Comparison of ENCODE assay signal across 9 mouse cellular contexts in the genomic region with DNA sequence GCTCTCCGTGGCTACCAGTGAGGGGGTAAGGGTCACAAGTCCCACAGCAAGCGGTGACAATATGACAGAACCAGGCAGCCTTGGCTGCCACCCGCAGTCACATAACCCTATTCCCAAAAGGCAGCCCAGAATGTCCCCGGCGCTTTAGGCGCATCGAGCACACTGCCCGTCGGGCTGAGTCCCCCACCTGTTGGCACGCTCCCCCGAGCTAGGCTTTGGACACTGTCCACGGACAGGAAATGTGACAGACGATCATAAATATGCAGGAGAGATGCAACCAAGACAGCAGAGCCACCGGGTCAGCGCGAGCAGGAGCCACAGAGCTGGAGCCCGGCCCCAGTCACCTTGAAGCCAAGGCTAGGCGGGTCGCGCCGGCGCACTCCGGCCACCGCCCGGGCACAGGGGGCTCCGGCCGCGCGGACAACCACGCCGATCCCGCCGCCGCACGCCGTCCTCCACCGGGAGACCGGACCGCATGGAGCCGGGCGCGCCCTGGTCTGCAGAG. TPM values are rescaled to one million over a fixed set of nuclear protein-coding genes. Genes with fewer than 3 reads are reported as not detected.
A peak's percentile ranks its signal among the peaks of the same experiment; 100 is the strongest.
DNase-seq lines count a peak whose midpoint lies in the region; ATAC-seq and TF ChIP-seq lines count a peak whose summit lies in the region.
"Had no signal": no experiment of that assay in that cellular context is flagged by ENCODE, and none has a peak within 500 bp of the region (broad histone marks: within the 10 kb centered on the region; RNA-seq: fewer than 3 reads in every experiment).

No protein-coding gene starts in this region.

- H3K4me2 ChIP-seq in heart, embryonic 12.5 days: peak overlapping the region; percentile 93
- peak overlapping the region; percentile 86 for H3K4me2 ChIP-seq in hindbrain, embryonic 16.5 days (ENCODE audit: low read length)
- peak overlapping the region; percentile 86 for H3K4me2 ChIP-seq in midbrain, embryonic 16.5 days (ENCODE audit: low read length)

- no peaks in the 10 kb centered on the region; the same call in 1 of the 2 replicates for H3K4me1 ChIP-seq in heart, embryonic 12.5 days (replicated peaks)
- peaks cover 3% of the 10 kb centered on the region for H3K4me1 ChIP-seq in hindbrain, embryonic 16.5 days (ENCODE audit: control insufficient read depth, insufficient read depth, low read depth, low read length)
- 0 out of 2 replicates have a peak, but pooled peaks cover 3% of the 10 kb centered on the region for H3K4me1 ChIP-seq in midbrain, embryonic 16.5 days (ENCODE audit: control insufficient read depth, insufficient read depth, low read length)

- ATAC-seq in heart, embryonic 12.5 days (ENCODE audit: insufficient number of reproducible peaks, low FRiP score): peak; percentile 51; the same call in 1 of the 2 replicates
- ATAC-seq in hindbrain, embryonic 16.5 days: peak; percentile 76
- peak; percentile 62 for ATAC-seq in midbrain, embryonic 16.5 days

- intact Hi-C loops in heart, postnatal 36 days (cut with DNase I): no loop called here

- H3K27ac ChIP-seq in heart, embryonic 12.5 days (ENCODE audit: poor library complexity, severe bottlenecking): no peak overlapping the region
- no peak overlapping the region for H3K27ac ChIP-seq in hindbrain, embryonic 16.5 days (ENCODE audit: low read depth, low read length)
- H3K27ac ChIP-seq in midbrain, embryonic 16.5 days (ENCODE audit: low read length): no peak overlapping the region

- H3K9me3 ChIP-seq in heart, embryonic 12.5 days (replicated peaks): no peaks in the 10 kb centered on the region
- no peaks in the 10 kb centered on the region for H3K9me3 ChIP-seq in hindbrain, embryonic 16.5 days (ENCODE audit: control insufficient read depth, low read length)
- no peaks in the 10 kb centered on the region for H3K9me3 ChIP-seq in midbrain, embryonic 16.5 days (replicated peaks; ENCODE audit: control insufficient read depth, low read length, poor library complexity, severe bottlenecking)

- TF ChIP-seq CTCF in brain, embryonic 14.5 days (IDR thresholded peaks at IDR 0.05; ENCODE audit: borderline replicate concordance, extremely low read depth, insufficient read depth, insufficient read length): no peak

- H3K36me3 ChIP-seq in heart, embryonic 12.5 days: no peaks in the 10 kb centered on the region
- H3K36me3 ChIP-seq in hindbrain, embryonic 16.5 days (ENCODE audit: control insufficient read depth, insufficient read depth, low read length): no peaks in the 10 kb centered on the region
- H3K36me3 ChIP-seq in midbrain, embryonic 16.5 days (ENCODE audit: control insufficient read depth, insufficient read depth, low read length): no peaks in the 10 kb centered on the region

- DNase-seq in heart, postnatal 36 days: no peak
- peak; percentile 6 for DNase-seq in brain, embryonic 14.5 days (ENCODE audit: low read depth)
- no peak for DNase-seq in right cerebral cortex, adult 2 months (ENCODE audit: low spot score in 2 of 2)
- DNase-seq in layer of hippocampus, postnatal 10 days (ENCODE audit: low spot score in 2 of 2): no peak
- no peak for DNase-seq in urinary bladder, adult 18-20 months (ENCODE audit: low spot score in 2 of 2)

- WGBS in heart, embryonic 12.5 days: 3% methylated on average over 42 of the region's 42 CpGs
- 4% methylated on average over 42 of the region's 42 CpGs for WGBS in hindbrain, embryonic 16.5 days
- WGBS in midbrain, embryonic 16.5 days: 4% methylated on average over 42 of the region's 42 CpGs

- peak overlapping the region; percentile 72 for H3K9ac ChIP-seq in heart, embryonic 12.5 days
- H3K9ac ChIP-seq in hindbrain, embryonic 16.5 days (ENCODE audit: low read depth, low read length): peak overlapping the region; percentile 62
- H3K9ac ChIP-seq in midbrain, embryonic 16.5 days (ENCODE audit: low read depth, low read length): peak overlapping the region; percentile 63

- H3K4me3 ChIP-seq in heart, embryonic 12.5 days: peak overlapping the region; percentile 49
- peak overlapping the region; percentile 49 for H3K4me3 ChIP-seq in hindbrain, embryonic 16.5 days (ENCODE audit: low read length)
- H3K4me3 ChIP-seq in midbrain, embryonic 16.5 days (ENCODE audit: low read depth, low read length): peak overlapping the region; percentile 49

- H3K27me3 ChIP-seq in heart, embryonic 12.5 days (replicated peaks): peaks cover 31% of the 10 kb centered on the region
- H3K27me3 ChIP-seq in hindbrain, embryonic 16.5 days (replicated peaks; ENCODE audit: control insufficient read depth, insufficient read depth, low read length): no peaks in the 10 kb centered on the region; the same call in none of the 2 replicates
- peaks cover 6% of the 10 kb centered on the region for H3K27me3 ChIP-seq in midbrain, embryonic 16.5 days (ENCODE audit: control insufficient read depth, insufficient read depth, low read depth, low read length)

- no peak for TF ChIP-seq POLR2A in brain, embryonic 14.5 days (IDR thresholded peaks at IDR 0.05; ENCODE audit: borderline replicate concordance, extremely low read depth, insufficient read depth, insufficient read length, poor library complexity, severe bottlenecking)

RNA-seq across cellular contexts. Expression of gene Zfp345, which starts 40.9 kb away (rescaled TPM):
- 0.08 and 0.12 TPM in 2 replicates for polyA plus RNA-seq in heart, embryonic 12.5 days (2016; fragmentation: Nextera tagmentation; extraction: Ambion mirVana)
- total RNA-seq in heart, postnatal 36 days (2021): under 1 TPM in 1 of 2 experiments, not detected in 1; 0.17 TPM
- polyA plus RNA-seq in brain, embryonic 14.5 days (2012; rRNA removed): 0.05 TPM in 1 of 2 replicates, not detected in the other
- 0.09 and 0.11 TPM in 2 replicates for polyA plus RNA-seq in hindbrain, embryonic 16.5 days (2015; fragmentation: Nextera tagmentation; extraction: Ambion mirVana)
- polyA plus RNA-seq in midbrain, embryonic 16.5 days (2015; fragmentation: Nextera tagmentation; extraction: Ambion mirVana): 0.08 TPM in 1 of 2 replicates, not detected in the other
- total RNA-seq in layer of hippocampus, postnatal 10 days (2021): under 1 TPM; 0.25 to 0.66 TPM
- total RNA-seq: neutrophil, adult 5-6 weeks had no signal

RNA-seq across cellular contexts. Expression of gene Cst7, which starts 44.5 kb away (rescaled TPM):
- 0.19 and 0.34 TPM in 2 replicates for polyA plus RNA-seq in heart, embryonic 12.5 days (2016; fragmentation: Nextera tagmentation; extraction: Ambion mirVana)
- not detected for total RNA-seq in heart, postnatal 36 days (2021)
- polyA plus RNA-seq in brain, embryonic 14.5 days (2012; rRNA removed): 0.16 TPM in 1 of 2 replicates, not detected in the other
- 0.41 and 0.42 TPM in 2 replicates for polyA plus RNA-seq in hindbrain, embryonic 16.5 days (2015; fragmentation: Nextera tagmentation; extraction: Ambion mirVana)
- polyA plus RNA-seq in midbrain, embryonic 16.5 days (2015; fragmentation: Nextera tagmentation; extraction: Ambion mirVana): 0.44 TPM in 1 of 2 replicates, not detected in the other
- total RNA-seq in layer of hippocampus, postnatal 10 days (2021): not detected
